In the genomic region with DNA sequence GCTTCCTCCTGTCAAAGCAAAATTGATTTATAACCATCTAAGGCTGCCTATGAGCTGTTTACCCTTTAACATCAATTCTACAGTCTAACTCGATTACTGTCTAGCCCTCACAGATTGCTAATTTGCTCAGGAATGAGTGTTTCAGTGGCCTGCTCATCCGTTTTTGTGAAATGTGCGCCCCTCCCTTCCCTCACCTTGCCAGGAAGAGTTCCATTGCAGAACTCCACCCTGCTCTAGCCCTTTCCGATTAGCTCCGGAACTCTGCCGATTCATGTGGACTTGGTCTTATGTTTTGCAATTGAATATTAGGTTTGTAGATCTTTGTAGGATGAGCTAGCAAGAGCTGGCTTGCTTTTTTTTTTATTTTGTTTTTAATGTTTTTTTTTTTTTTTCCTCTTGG, we compare ENCODE assay signal across 16 mouse cellular contexts.
"Had no signal": no experiment of that assay in that cellular context is flagged by ENCODE, and none has a peak within 500 bp of the region (broad histone marks: within the 10 kb centered on the region; RNA-seq: fewer than 3 reads in every experiment).

No protein-coding gene starts in this region.

- H3K9ac ChIP-seq: limb, embryonic 12.5 days; liver, embryonic 14.5 days; midbrain, embryonic 15.5 days; neural tube, embryonic 12.5 days; stomach, embryonic 15.5 days had no signal

- H3K27ac ChIP-seq: kidney, postnatal 0 days; limb, embryonic 12.5 days; liver, embryonic 14.5 days; macrophage; midbrain, embryonic 15.5 days; neural tube, embryonic 12.5 days; stomach, embryonic 15.5 days had no signal

- H3K36me3 ChIP-seq: limb, embryonic 12.5 days; midbrain, embryonic 15.5 days; neural tube, embryonic 12.5 days; stomach, embryonic 15.5 days had no signal

- DNase-seq: kidney, adult 9 months; kidney, postnatal 36 days; layer of hippocampus, adult 9-11 months; layer of hippocampus, postnatal 36 days; lung, adult 2 months; right cerebral cortex, postnatal 4 days; thymus, adult 2 months; thymus, postnatal 25 days had no signal

- H3K4me3 ChIP-seq: limb, embryonic 12.5 days; midbrain, embryonic 15.5 days; neural tube, embryonic 12.5 days; stomach, embryonic 15.5 days had no signal

- H3K9me3 ChIP-seq: limb, embryonic 12.5 days; megakaryocyte, embryonic 14.5 days; midbrain, embryonic 15.5 days; neural tube, embryonic 12.5 days; stomach, embryonic 15.5 days had no signal

- H3K27me3 ChIP-seq: limb, embryonic 12.5 days; megakaryocyte, embryonic 14.5 days; midbrain, embryonic 15.5 days; neural tube, embryonic 12.5 days; stomach, embryonic 15.5 days had no signal
